Mouse (Mus musculus) liver, embryonic 16.5 days (tissue): ENCODE data around the gene Man1c1. TPM values are rescaled to one million over a fixed set of nuclear protein-coding genes. Genes with fewer than 3 reads are reported as not detected.

Experiments used
- ATAC-seq: fragments of 200-750 bp; cut with Nextera tagmentation; 2 replicates; pipeline ENCODE4 v1.8.0; 2017; ENCODE audit warnings: low read depth, mild to moderate bottlenecking, moderate number of reproducible peaks, moderate library complexity
- H3K27ac ChIP-seq: fragments of 300-500 bp; sonication (generic); 2 replicates; pipeline ENCODE4 v1.5.1; 2014; ENCODE audit warnings: mild to moderate bottlenecking, low read length
- H3K27me3 ChIP-seq: fragments of 300-500 bp; sonication (generic); 2 replicates; pipeline ENCODE4 v1.6.1; 2014; ENCODE audit warnings: low read depth, low read length, mixed read lengths; ENCODE audit not compliant: control insufficient read depth, insufficient read depth
- H3K36me3 ChIP-seq: fragments of 300-500 bp; sonication (generic); 2 replicates; pipeline ENCODE4 v1.6.1; 2014; ENCODE audit warnings: mild to moderate bottlenecking; ENCODE audit not compliant: control insufficient read depth, insufficient read depth
- H3K4me1 ChIP-seq: fragments of 300-500 bp; sonication (generic); 2 replicates; pipeline ENCODE4 v1.6.1; 2014; ENCODE audit warnings: low read depth, low read length, mixed read lengths; ENCODE audit not compliant: control insufficient read depth
- H3K4me2 ChIP-seq: fragments of 300-500 bp; sonication (generic); 2 replicates; pipeline ENCODE4 v1.6.1; 2014; ENCODE audit warnings: low read depth, low read length, mixed read lengths
- H3K4me3 ChIP-seq: fragments of 300-500 bp; sonication (generic); 2 replicates; pipeline ENCODE4 v1.5.1; 2014; ENCODE audit warnings: low read depth, mild to moderate bottlenecking, low read length
- H3K9ac ChIP-seq: fragments of 300-500 bp; sonication (generic); 2 replicates; pipeline ENCODE4 v1.6.1; 2014; ENCODE audit warnings: low read depth, low read length
- H3K9me3 ChIP-seq: fragments of 300-500 bp; sonication (generic); replicated peaks from 2 replicates; pipeline ENCODE4 v1.6.1; 2016; ENCODE audit warnings: low read length; ENCODE audit not compliant: control insufficient read depth
- WGBS: fragments of 180-500 bp; shearing (Covaris S2); extraction: QIAGEN DNeasy Blood & Tissue Kit; methylation state at CpG from one replicate; pipeline ENCODE4 v1.1.7; 2014; ENCODE audit not compliant: insufficient replicate concordance; 5-methylcytosine and 5-hydroxymethylcytosine counted together
- polyA plus RNA-seq: library from polyadenylated mRNA; unstranded; fragments of >200 nt; fragmentation: Nextera tagmentation; extraction: Ambion mirVana; gene quantifications from 2 replicates; pipeline ENCODE4 v1.2.1, GENCODE M21; 2015

Gene Man1c1
- polyA plus RNA-seq, 1 experiment from 2014 or later = 1.2 TPM

DNA sequence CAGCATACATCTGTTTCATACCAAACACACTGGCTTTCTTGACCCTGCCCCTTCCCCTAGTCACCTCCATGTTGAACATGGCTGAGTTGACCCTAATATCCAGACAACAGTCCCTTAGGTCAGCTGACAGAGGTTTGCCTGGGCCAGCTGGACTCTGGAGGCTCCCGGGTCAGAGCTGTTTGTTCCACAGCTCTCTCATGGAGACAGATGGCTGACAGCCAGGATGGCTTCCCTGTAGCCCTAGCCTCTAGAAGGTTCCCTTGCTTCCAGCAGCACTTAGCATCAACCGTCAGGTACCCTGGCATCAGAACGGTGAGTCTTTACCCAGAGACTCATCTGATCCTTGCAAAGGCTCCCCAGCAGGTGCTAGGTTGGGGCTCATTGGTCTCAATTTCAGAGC, 93.5 kb downstream of the Man1c1 start:
- Histone ChIP-seq H3K9me3 (no peaks in the 10 kb centered on the region), H3K36me3 (no peaks in the 10 kb centered on the region), H3K27me3 (no peaks in the 10 kb centered on the region), H3K9ac (no peak overlapping the region), H3K27ac (no peak overlapping the region), H3K4me1 (no peaks in the 10 kb centered on the region; the same call in 1 of the 2 replicates), H3K4me3 (no peak overlapping the region), H3K4me2 (no peak overlapping the region)
- WGBS = 80% methylated on average over 3 of the region's 3 CpGs
- ATAC-seq = no peak

DNA sequence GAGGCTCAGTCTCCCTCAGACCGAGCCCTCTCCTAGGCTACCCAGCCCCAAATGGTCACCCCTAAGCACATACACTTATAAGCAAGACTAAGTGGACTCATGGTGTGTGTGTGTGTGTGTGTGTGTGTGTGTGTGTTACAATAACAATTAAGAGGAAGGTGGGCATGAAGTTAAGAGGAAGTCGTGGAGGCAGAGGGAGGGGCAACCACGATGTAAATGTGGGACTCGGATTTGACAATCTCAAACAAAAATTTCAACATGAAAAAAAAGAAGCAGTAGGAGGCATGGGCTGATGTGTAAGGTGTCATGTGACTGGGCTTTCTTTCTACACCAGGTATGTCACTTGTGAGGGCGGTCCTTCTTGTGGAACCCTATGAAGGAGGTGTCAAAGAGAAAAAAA, 96.4 kb downstream of the Man1c1 start:
- Histone ChIP-seq H3K4me3 (no peak overlapping the region), H3K4me2 (no peak overlapping the region), H3K36me3 (no peaks in the 10 kb centered on the region), H3K27ac (no peak overlapping the region), H3K27me3 (no peaks in the 10 kb centered on the region), H3K9ac (no peak overlapping the region), H3K9me3 (no peaks in the 10 kb centered on the region), H3K4me1 (peaks cover 7% of the 10 kb centered on the region)
- no peak for ATAC-seq
- WGBS = 52% methylated on average over 5 of the region's 5 CpGs

DNA sequence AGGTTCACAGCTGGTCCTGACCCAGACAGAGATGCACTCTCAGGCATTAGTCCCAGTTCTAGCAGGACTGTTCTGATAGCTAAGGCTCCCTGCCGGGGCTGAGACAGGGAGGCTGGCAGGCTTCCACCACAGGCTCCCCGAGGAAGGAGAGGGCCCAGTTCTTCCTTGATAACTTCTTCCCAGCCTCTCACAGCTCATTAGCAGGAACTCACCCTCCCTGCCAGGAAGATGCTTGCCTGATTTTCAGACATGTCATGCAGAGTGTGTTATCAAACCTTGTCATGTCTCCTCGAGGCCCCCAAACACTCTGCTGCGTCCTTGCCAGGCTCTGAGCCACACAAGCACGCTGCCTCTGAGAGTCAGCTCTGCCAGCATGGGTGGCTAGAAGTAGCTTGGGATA, 98.0 kb downstream of the Man1c1 start:
- no peaks in the 10 kb centered on the region for H3K9me3 ChIP-seq
- ATAC-seq = no peak
- H3K4me1 ChIP-seq = peaks cover 23% of the 10 kb centered on the region
- H3K27me3 ChIP-seq = no peaks in the 10 kb centered on the region
- 24% methylated on average over 5 of the region's 5 CpGs for WGBS
- H3K4me2 ChIP-seq = no peak overlapping the region
- no peaks in the 10 kb centered on the region for H3K36me3 ChIP-seq
- H3K27ac ChIP-seq = no peak overlapping the region
- H3K4me3 ChIP-seq = no peak overlapping the region
- no peak overlapping the region for H3K9ac ChIP-seq

DNA sequence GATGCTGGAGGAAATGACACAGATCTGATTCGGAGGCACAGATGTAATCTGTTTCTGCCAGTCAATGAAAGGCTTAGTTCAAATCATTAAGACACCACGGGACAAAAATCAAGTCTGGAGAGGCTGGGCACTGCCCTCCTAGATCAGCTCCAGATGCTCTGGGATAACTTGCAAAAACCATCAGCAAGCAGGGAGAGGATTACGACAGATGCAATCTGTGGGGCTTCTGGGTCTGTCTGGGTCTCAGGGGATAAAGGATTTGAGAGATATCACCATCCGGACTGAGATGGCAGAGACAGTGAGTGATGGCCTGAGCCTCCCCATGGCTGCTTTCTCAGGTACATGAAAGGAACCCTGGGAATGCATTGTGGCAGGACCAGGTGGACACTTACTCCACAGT, 99.6 kb downstream of the Man1c1 start:
- H3K27me3 ChIP-seq = no peaks in the 10 kb centered on the region
- no peak overlapping the region for H3K4me3 ChIP-seq
- 51% methylated on average over 4 of the region's 4 CpGs for WGBS
- no peak for ATAC-seq
- H3K9me3 ChIP-seq = no peaks in the 10 kb centered on the region
- H3K4me1 ChIP-seq = peaks cover 26% of the 10 kb centered on the region
- H3K27ac ChIP-seq = no peak overlapping the region
- H3K4me2 ChIP-seq = no peak overlapping the region
- H3K9ac ChIP-seq = no peak overlapping the region
- H3K36me3 ChIP-seq = no peaks in the 10 kb centered on the region

DNA sequence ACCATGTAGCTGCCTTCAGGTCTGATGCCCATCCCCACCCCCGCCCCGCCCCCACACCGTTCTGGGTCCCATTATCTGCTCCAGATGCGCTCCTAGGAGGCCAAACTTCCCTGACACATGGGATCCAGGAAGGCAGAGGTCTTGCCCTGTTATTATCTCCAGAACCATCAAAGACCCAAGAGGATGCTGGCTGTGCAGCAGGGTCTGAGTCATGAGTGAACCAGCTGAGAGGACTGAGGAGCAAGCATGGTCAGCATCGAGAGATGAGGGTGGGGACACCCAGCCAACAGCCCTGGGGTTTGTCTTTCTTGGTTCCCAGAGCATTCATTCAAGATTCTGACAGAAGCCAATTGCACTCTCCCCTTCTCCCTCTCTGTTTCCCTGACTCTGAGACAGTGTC, 100.5 kb downstream of the Man1c1 start:
- Histone ChIP-seq H3K9ac (no peak overlapping the region), H3K27me3 (no peaks in the 10 kb centered on the region), H3K36me3 (no peaks in the 10 kb centered on the region), H3K4me3 (no peak overlapping the region), H3K4me1 (peaks cover 26% of the 10 kb centered on the region), H3K4me2 (no peak overlapping the region), H3K9me3 (no peaks in the 10 kb centered on the region), H3K27ac (no peak overlapping the region)
- no peak for ATAC-seq
- WGBS = 35% methylated on average over 5 of the region's 5 CpGs

DNA sequence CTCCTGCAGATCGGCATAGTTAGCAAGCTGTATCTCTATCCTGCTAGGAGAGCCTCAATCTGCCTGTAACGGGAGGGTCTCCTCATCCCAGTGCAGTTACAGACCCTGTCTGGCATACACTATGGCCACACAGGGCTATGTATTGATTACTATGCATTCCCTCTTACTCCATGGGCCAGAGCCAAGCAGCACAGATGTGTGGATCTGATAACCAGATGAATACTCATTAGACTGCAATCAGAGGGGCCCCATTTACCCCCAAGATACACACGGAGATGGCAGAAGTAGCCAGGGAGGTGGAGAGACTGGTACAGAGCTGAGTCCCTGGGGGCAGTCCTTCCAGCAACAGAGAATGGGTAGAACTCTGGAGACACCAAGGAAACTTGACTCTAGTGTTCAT, 101.5 kb downstream of the Man1c1 start:
- H3K9ac ChIP-seq = no peak overlapping the region
- peak overlapping the region; percentile 11; the same call in 1 of the 2 replicates for H3K4me2 ChIP-seq
- H3K36me3 ChIP-seq = no peaks in the 10 kb centered on the region
- H3K4me3 ChIP-seq = no peak overlapping the region
- no peaks in the 10 kb centered on the region for H3K27me3 ChIP-seq
- no peaks in the 10 kb centered on the region for H3K9me3 ChIP-seq
- ATAC-seq = 0 out of 2 replicates have a peak, but pooled peaks have one; percentile 35
- WGBS = 29% methylated on average over 3 of the region's 3 CpGs
- peaks cover 26% of the 10 kb centered on the region for H3K4me1 ChIP-seq
- no peak overlapping the region for H3K27ac ChIP-seq

DNA sequence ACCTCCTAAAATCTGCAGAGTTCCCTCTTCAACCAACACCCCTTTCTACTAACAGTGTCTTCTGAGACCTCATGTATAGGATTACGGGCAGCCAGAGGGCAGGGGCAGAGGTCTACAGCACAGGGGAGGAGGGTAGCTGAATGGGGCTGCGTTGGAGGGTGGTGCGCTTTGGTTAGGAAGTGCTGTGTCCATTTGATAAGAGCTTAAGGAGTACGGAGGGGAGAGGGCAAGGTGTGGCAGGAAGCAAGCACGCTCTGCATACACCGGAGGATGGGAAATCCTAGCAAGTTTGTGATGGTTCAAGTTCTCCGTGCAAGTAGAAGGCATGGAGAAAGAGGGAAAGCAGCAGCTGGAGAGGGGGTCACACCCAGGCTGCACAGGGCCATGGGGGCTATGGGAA, 102.1 kb downstream of the Man1c1 start:
- WGBS = 19% methylated on average over 7 of the region's 7 CpGs

DNA sequence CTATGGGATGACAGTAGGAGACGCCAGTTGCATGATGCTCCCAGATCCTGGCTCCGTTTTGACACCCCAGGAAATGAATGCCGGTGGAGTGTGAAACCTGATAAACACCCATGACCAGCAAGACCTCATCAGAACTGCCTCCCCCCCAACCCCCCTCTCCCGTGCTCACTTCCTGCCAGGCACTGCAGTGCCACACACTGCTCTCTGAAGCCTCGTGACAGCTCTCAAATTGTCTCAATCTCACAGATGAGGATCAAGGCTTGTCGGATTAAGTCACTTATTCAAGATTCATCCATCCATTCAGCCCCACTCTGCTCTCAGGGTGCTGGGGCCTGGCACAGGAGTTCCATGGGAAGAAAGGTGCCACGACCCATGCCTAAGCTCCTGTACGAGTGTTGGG, 102.7 kb downstream of the Man1c1 start:
- peaks cover 26% of the 10 kb centered on the region for H3K4me1 ChIP-seq
- peak; percentile 3; the same call in 1 of the 2 replicates for ATAC-seq
- no peak overlapping the region for H3K4me2 ChIP-seq
- H3K27me3 ChIP-seq = no peaks in the 10 kb centered on the region
- H3K9ac ChIP-seq = no peak overlapping the region
- H3K4me3 ChIP-seq = no peak overlapping the region
- no peaks in the 10 kb centered on the region for H3K36me3 ChIP-seq
- no peaks in the 10 kb centered on the region for H3K9me3 ChIP-seq
- no peak overlapping the region for H3K27ac ChIP-seq
- 14% methylated on average over 8 of the region's 8 CpGs for WGBS

More for the DNA sequence above, 102.1 kb downstream of the Man1c1 start:
- Histone ChIP-seq H3K4me2 (peak overlapping the region; percentile 11; the same call in 1 of the 2 replicates), H3K9me3 (no peaks in the 10 kb centered on the region), H3K4me1 (peaks cover 26% of the 10 kb centered on the region), H3K27ac (no peak overlapping the region), H3K9ac (no peak overlapping the region), H3K4me3 (no peak overlapping the region), H3K36me3 (no peaks in the 10 kb centered on the region), H3K27me3 (no peaks in the 10 kb centered on the region)
- ATAC-seq = peak; percentile 73

DNA sequence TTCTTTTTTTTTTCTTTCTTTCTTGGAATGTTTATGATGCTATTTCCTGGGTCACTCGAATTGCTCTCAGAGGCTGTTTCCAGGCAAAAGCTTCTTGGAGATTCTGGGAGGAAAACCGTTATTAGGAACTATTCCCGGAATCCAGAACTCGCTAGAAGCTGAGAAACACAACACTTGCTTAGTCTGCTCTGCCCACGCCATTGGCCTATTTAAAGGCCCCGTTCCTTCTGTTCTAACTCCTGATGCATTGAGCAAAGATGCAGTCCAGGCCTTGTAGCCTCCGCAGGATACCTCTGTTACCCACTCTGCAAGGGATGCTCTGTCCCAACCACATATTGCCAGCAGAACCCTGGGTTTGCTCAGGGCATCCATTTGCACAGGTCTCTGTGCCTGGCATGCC, 103.3 kb downstream of the Man1c1 start:
- peak overlapping the region; percentile 18; the same call in 1 of the 2 replicates for H3K27ac ChIP-seq
- WGBS = 61% methylated on average over 7 of the region's 7 CpGs
- no peak overlapping the region for H3K4me2 ChIP-seq
- H3K4me3 ChIP-seq = no peak overlapping the region
- ATAC-seq = no peak
- no peaks in the 10 kb centered on the region for H3K27me3 ChIP-seq
- H3K9me3 ChIP-seq = no peaks in the 10 kb centered on the region
- peaks cover 26% of the 10 kb centered on the region for H3K4me1 ChIP-seq
- H3K36me3 ChIP-seq = no peaks in the 10 kb centered on the region
- no peak overlapping the region for H3K9ac ChIP-seq
